Mouse (Mus musculus): ENCODE measurements around the gene Zfp784. TPM values are rescaled to one million over a fixed set of nuclear protein-coding genes. Genes with fewer than 3 reads are reported as not detected.

The Zfp784 gene
- 5.2 and 6.3 TPM in 2 replicates for polyA plus RNA-seq (2012; rRNA removed)

GRCm38 (mm10) chr7:5038109-5038732, at the start of gene Zfp784:
Gene Zfp784, minus strand, starts transcription at chr7:5038446.
- Histone ChIP-seq H3K36me3 (ENCODE audit: control insufficient read depth, insufficient read depth, low read length) (no peaks in the 10 kb centered on the region), H3K4me1 (replicated peaks; ENCODE audit: control insufficient read depth, insufficient read depth, low read length) (peaks cover 6% of the 10 kb centered on the region), H3K4me3 (ENCODE audit: control insufficient read depth, insufficient read depth, low read length) (peak within 1 kb of the TSS; percentile 78), H3K27me3 (ENCODE audit: control insufficient read depth, insufficient read depth, low read length) (no peaks in the 10 kb centered on the region), H3K27ac (ENCODE audit: control insufficient read depth, insufficient read depth, low read length) (peak within 1 kb of the TSS; percentile 53)
- peak; percentile 95 for DNase-seq
- TF ChIP-seq POLR2A (IDR thresholded peaks at IDR 0.05; ENCODE audit: control insufficient read depth, extremely low read depth, insufficient read depth, low read length, poor library complexity) (peak; percentile 65; the same call in 1 of the 2 replicates), CTCF (IDR thresholded peaks at IDR 0.05; ENCODE audit: borderline replicate concordance, control insufficient read depth, extremely low read depth, insufficient read depth, low read length, poor library complexity) (peak; percentile 42; the same call in 1 of the 2 replicates)
- WGBS = under 1% methylated on average over 48 of the region's 48 CpGs

DNA sequence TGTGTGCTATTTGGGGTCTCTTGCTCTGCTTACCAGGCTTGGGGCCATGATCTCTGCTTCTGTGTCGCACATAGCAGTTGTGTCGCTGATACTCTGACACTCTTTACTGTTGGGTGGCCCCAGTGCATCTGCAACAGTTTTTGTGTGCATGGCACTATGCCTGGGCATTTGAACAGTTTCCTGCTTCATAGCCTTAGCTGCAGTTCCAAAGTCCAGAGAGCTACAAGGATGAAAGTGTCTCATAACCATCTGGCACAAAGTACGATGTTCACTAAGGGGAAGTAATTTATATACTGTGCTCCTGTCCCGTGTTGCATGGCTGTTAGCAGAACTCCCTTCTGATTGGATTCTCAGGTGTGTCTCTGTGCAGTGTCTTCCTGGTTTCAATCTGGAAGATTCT, 49.6 kb upstream of the Zfp784 start:
- no peaks in the 10 kb centered on the region for H3K27me3 ChIP-seq (ENCODE audit: control insufficient read depth, insufficient read depth, low read length)
- DNase-seq = no peak
- H3K27ac ChIP-seq (ENCODE audit: control insufficient read depth, insufficient read depth, low read length) = no peak overlapping the region
- H3K4me3 ChIP-seq (ENCODE audit: control insufficient read depth, insufficient read depth, low read length) = no peak overlapping the region
- TF ChIP-seq POLR2A (IDR thresholded peaks at IDR 0.05; ENCODE audit: control insufficient read depth, extremely low read depth, insufficient read depth, low read length, poor library complexity) = no peak
- no peak for TF ChIP-seq CTCF (IDR thresholded peaks at IDR 0.05; ENCODE audit: borderline replicate concordance, control insufficient read depth, extremely low read depth, insufficient read depth, low read length, poor library complexity)
- no peaks in the 10 kb centered on the region for H3K4me1 ChIP-seq (replicated peaks; ENCODE audit: control insufficient read depth, insufficient read depth, low read length)
- WGBS = 83% methylated on average over 4 of the region's 4 CpGs
- H3K36me3 ChIP-seq (ENCODE audit: control insufficient read depth, insufficient read depth, low read length) = peaks cover 49% of the 10 kb centered on the region

DNA sequence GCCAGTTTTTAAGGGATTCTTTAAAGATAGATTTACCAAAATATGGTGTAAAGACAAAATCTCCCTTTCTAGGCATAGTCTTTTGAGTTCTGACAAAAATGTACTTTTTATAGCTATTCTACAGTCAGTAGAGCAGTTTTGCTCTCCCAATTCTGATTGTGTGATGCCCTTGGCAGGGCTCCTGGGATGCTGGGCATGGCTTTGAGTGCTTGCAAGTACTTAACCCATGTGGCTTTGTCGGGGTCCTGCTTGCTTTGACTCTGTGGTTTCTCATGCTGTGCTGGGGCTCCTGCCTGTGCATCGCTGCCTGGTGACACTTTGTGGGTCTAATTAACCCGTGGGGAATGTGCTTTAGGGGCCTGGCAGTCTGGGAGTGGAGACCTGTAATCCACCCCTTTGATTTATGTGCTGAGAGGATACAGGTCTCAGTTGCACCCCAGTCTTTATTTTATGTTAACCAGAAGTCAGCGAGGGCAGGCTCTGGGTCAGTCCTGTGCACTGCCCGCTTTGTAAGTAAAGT, 48.7 kb upstream of the Zfp784 start:
- no peak for TF ChIP-seq CTCF (IDR thresholded peaks at IDR 0.05; ENCODE audit: borderline replicate concordance, control insufficient read depth, extremely low read depth, insufficient read depth, low read length, poor library complexity)
- no peak for TF ChIP-seq POLR2A (IDR thresholded peaks at IDR 0.05; ENCODE audit: control insufficient read depth, extremely low read depth, insufficient read depth, low read length, poor library complexity)
- Histone ChIP-seq H3K4me1 (replicated peaks; ENCODE audit: control insufficient read depth, insufficient read depth, low read length) (peaks cover under 1% of the 10 kb centered on the region), H3K36me3 (ENCODE audit: control insufficient read depth, insufficient read depth, low read length) (peaks cover 40% of the 10 kb centered on the region), H3K27me3 (ENCODE audit: control insufficient read depth, insufficient read depth, low read length) (no peaks in the 10 kb centered on the region), H3K4me3 (ENCODE audit: control insufficient read depth, insufficient read depth, low read length) (no peak overlapping the region), H3K27ac (ENCODE audit: control insufficient read depth, insufficient read depth, low read length) (no peak overlapping the region)
- DNase-seq = no peak
- WGBS = 79% methylated on average over 5 of the region's 5 CpGs

GRCm38 (mm10) chr7:5085512-5085911, 47.3 kb upstream of the Zfp784 start:
- H3K4me3 ChIP-seq (ENCODE audit: control insufficient read depth, insufficient read depth, low read length) = no peak overlapping the region
- TF ChIP-seq POLR2A (IDR thresholded peaks at IDR 0.05; ENCODE audit: control insufficient read depth, extremely low read depth, insufficient read depth, low read length, poor library complexity) (no peak), CTCF (IDR thresholded peaks at IDR 0.05; ENCODE audit: borderline replicate concordance, control insufficient read depth, extremely low read depth, insufficient read depth, low read length, poor library complexity) (no peak)
- H3K36me3 ChIP-seq (ENCODE audit: control insufficient read depth, insufficient read depth, low read length) = peaks cover 28% of the 10 kb centered on the region
- 95% methylated on average over 1 of the region's 1 CpGs for WGBS
- H3K27ac ChIP-seq (ENCODE audit: control insufficient read depth, insufficient read depth, low read length) = no peak overlapping the region
- H3K4me1 ChIP-seq (replicated peaks; ENCODE audit: control insufficient read depth, insufficient read depth, low read length) = peaks cover 8% of the 10 kb centered on the region
- H3K27me3 ChIP-seq (ENCODE audit: control insufficient read depth, insufficient read depth, low read length) = no peaks in the 10 kb centered on the region
- no peak for DNase-seq

- 91% methylated on average over 18 of the region's 18 CpGs for WGBS
- peaks cover 31% of the 10 kb centered on the region for H3K36me3 ChIP-seq (ENCODE audit: control insufficient read depth, insufficient read depth, low read length)
- no peaks in the 10 kb centered on the region for H3K27me3 ChIP-seq (ENCODE audit: control insufficient read depth, insufficient read depth, low read length)
- H3K4me3 ChIP-seq (ENCODE audit: control insufficient read depth, insufficient read depth, low read length) = no peak overlapping the region
- no peak for DNase-seq
- no peak for TF ChIP-seq CTCF (IDR thresholded peaks at IDR 0.05; ENCODE audit: borderline replicate concordance, control insufficient read depth, extremely low read depth, insufficient read depth, low read length, poor library complexity)
- 0 out of 2 replicates have a peak, but pooled peaks have one; percentile 16 for TF ChIP-seq POLR2A (IDR thresholded peaks at IDR 0.05; ENCODE audit: control insufficient read depth, extremely low read depth, insufficient read depth, low read length, poor library complexity)
- peaks cover 8% of the 10 kb centered on the region for H3K4me1 ChIP-seq (replicated peaks; ENCODE audit: control insufficient read depth, insufficient read depth, low read length)
- no peak overlapping the region for H3K27ac ChIP-seq (ENCODE audit: control insufficient read depth, insufficient read depth, low read length)
Measured at GRCm38 (mm10) chr7:5083325-5084105, 45.3 kb upstream of the Zfp784 start.

- no peak for TF ChIP-seq POLR2A (IDR thresholded peaks at IDR 0.05; ENCODE audit: control insufficient read depth, extremely low read depth, insufficient read depth, low read length, poor library complexity)
- TF ChIP-seq CTCF (IDR thresholded peaks at IDR 0.05; ENCODE audit: borderline replicate concordance, control insufficient read depth, extremely low read depth, insufficient read depth, low read length, poor library complexity) = no peak
- no peak for DNase-seq
- WGBS = 96% methylated on average over 2 of the region's 2 CpGs
- H3K4me3 ChIP-seq (ENCODE audit: control insufficient read depth, insufficient read depth, low read length) = no peak overlapping the region
- peaks cover 8% of the 10 kb centered on the region for H3K4me1 ChIP-seq (replicated peaks; ENCODE audit: control insufficient read depth, insufficient read depth, low read length)
- H3K27me3 ChIP-seq (ENCODE audit: control insufficient read depth, insufficient read depth, low read length) = no peaks in the 10 kb centered on the region
- no peak overlapping the region for H3K27ac ChIP-seq (ENCODE audit: control insufficient read depth, insufficient read depth, low read length)
- peaks cover 38% of the 10 kb centered on the region for H3K36me3 ChIP-seq (ENCODE audit: control insufficient read depth, insufficient read depth, low read length)
Measured at GRCm38 (mm10) chr7:5081939-5082338, 43.7 kb upstream of the Zfp784 start.

Data from thymus, adult 2 months (tissue).